Mouse (Mus musculus): Measurements from ENCODE around the gene Ak5. TPM values are rescaled to one million over a fixed set of nuclear protein-coding genes. Genes with fewer than 3 reads are reported as not detected.
"Not testable (repeated sequence)": the region's sequence is repeated elsewhere in the genome, so short reads cannot be mapped to it uniquely, and the experiment has no call there.

Ak5 gene
- polyA plus RNA-seq, 1 experiment from 2014 or later = 3.1 TPM

DNA sequence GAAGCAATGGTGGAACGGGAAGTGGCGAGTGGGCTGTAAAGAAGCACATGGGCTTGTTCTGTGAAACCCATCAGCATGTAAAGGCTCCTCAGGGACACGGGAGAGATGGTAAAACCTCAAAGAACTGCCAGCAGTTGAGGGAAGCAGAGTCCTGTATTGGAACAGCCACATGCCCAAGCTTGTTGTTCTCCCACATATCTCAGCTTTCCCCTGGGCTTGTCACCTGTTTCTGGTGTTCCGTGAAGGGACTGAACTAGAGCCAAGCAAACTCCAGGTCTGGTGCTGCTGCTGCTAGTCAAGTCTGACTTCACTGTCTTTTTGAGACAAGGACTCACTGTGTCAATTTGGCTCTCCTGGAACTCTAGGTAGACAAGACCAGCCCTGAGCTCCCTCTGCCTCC, 200.8 kb downstream of the Ak5 start:
- Histone ChIP-seq H3K36me3 (no peaks in the 10 kb centered on the region), H3K9ac (no peak overlapping the region), H3K4me1 (no peaks in the 10 kb centered on the region), H3K27ac (no peak overlapping the region), H3K4me2 (no peak overlapping the region), H3K9me3 (no peaks in the 10 kb centered on the region), H3K27me3 (replicated peaks) (no peaks in the 10 kb centered on the region), H3K4me3 (replicated peaks) (no peak overlapping the region)
- no peak for ATAC-seq (ENCODE audit: insufficient read depth, low FRiP score, low read depth)
- WGBS = 74% methylated on average over 4 of the region's 4 CpGs

DNA sequence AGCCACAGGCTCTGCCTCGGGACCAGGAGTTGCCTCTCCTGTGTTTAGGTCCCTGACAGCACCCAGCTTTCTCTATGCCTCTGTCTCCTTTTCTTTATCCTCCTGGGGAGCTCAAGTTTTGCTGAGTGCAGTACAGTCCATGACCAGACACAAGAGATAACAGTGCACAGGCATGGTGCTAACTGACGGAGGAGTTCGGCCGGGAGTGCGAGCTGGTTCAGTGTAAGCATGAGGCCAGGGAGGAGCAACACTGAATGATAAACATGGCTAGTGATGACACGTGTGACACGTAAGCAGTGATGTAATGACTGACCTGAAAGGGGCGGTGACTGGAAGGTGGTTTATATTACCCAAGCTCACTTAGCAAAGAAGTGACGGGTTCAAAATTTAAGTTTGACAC, 201.3 kb downstream of the Ak5 start:
- H3K27ac ChIP-seq = no peak overlapping the region
- H3K36me3 ChIP-seq = no peaks in the 10 kb centered on the region
- H3K9ac ChIP-seq = no peak overlapping the region
- no peaks in the 10 kb centered on the region for H3K4me1 ChIP-seq
- no peak overlapping the region for H3K4me3 ChIP-seq (replicated peaks)
- no peak overlapping the region for H3K4me2 ChIP-seq
- H3K27me3 ChIP-seq (replicated peaks) = no peaks in the 10 kb centered on the region
- ATAC-seq (ENCODE audit: insufficient read depth, low FRiP score, low read depth) = no peak; the same call in 1 of the 2 replicates
- 83% methylated on average over 9 of the region's 9 CpGs for WGBS
- no peaks in the 10 kb centered on the region for H3K9me3 ChIP-seq

DNA sequence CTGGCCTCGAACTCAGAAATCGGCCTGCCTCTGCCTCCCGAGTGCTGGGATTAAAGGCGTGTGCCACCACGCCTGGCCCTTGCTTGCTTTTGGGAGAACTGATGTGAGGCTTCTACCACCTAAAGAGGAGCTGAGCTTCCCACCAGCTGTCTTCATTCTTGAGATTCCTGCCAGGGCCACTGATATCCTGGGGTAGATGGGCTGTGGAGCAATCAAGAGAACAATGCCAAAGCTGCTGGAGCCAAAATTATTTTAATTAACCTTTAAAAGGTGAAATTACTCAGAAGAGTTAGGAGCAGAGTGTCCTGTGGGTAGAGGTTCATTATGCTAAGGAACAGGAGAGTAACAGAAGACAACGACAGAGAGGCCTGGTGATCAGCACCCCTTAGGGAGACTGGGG, 202.8 kb downstream of the Ak5 start:
- H3K4me1 ChIP-seq = no peaks in the 10 kb centered on the region
- H3K9ac ChIP-seq = no peak overlapping the region
- H3K36me3 ChIP-seq = peaks cover 8% of the 10 kb centered on the region; the same call in 1 of the 2 replicates
- H3K4me3 ChIP-seq (replicated peaks) = no peak overlapping the region
- 84% methylated on average over 6 of the region's 6 CpGs for WGBS
- H3K27me3 ChIP-seq (replicated peaks) = no peaks in the 10 kb centered on the region
- ATAC-seq (ENCODE audit: insufficient read depth, low FRiP score, low read depth) = no peak
- no peak overlapping the region for H3K27ac ChIP-seq
- no peaks in the 10 kb centered on the region for H3K9me3 ChIP-seq
- no peak overlapping the region for H3K4me2 ChIP-seq

DNA sequence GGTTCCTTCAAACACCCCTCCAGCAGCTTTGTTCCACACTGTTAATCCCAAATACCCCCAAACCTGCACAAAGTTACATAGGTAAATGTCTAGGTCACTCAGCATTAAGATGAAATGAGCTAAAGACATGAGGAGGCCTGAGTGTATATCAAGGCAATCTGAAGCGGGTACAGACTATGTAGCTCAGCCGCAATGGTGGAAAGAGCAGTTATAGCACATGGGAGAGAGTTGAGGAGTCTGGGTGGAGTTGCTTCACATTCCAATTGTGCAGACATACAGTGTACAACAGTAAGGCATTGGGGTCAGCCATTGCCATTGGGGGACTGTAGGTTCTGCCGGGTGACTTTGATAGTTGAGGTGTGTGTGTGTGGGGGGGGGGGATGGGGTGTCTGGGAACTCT, 203.7 kb downstream of the Ak5 start:
- Histone ChIP-seq H3K27me3 (replicated peaks) (no peaks in the 10 kb centered on the region), H3K9me3 (no peaks in the 10 kb centered on the region), H3K36me3 (peaks cover 10% of the 10 kb centered on the region; the same call in 1 of the 2 replicates), H3K9ac (no peak overlapping the region), H3K4me3 (replicated peaks) (no peak overlapping the region), H3K27ac (no peak overlapping the region), H3K4me1 (no peaks in the 10 kb centered on the region), H3K4me2 (no peak overlapping the region)
- 91% methylated on average over 3 of the region's 3 CpGs for WGBS
- ATAC-seq (ENCODE audit: insufficient read depth, low FRiP score, low read depth) = no peak

DNA sequence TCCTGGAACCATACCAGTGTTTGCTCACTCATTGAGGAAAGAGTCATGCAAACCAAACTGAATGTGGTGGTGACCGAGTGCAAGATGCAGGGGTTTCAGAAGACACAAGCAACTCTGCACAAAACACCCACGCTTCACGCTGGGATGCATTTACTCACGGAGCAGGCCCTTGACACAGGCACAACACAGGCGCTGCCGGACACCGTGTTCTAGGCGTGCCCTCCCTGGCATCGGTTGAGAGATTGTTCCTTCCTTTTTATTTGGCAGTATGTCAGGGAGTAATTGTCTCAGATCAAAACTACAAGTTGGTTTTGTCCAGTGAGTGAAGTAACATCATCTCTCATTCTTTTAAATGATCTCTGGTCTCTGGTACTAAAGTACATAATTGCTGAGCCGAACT, 205.3 kb downstream of the Ak5 start:
- H3K4me3 ChIP-seq (replicated peaks) = no peak overlapping the region
- no peak for ATAC-seq (ENCODE audit: insufficient read depth, low FRiP score, low read depth)
- no peaks in the 10 kb centered on the region for H3K9me3 ChIP-seq
- H3K36me3 ChIP-seq = peaks cover 10% of the 10 kb centered on the region; the same call in 1 of the 2 replicates
- no peaks in the 10 kb centered on the region for H3K4me1 ChIP-seq
- H3K27me3 ChIP-seq (replicated peaks) = no peaks in the 10 kb centered on the region
- H3K4me2 ChIP-seq = no peak overlapping the region
- WGBS = 92% methylated on average over 10 of the region's 10 CpGs
- H3K27ac ChIP-seq = no peak overlapping the region
- H3K9ac ChIP-seq = no peak overlapping the region

DNA sequence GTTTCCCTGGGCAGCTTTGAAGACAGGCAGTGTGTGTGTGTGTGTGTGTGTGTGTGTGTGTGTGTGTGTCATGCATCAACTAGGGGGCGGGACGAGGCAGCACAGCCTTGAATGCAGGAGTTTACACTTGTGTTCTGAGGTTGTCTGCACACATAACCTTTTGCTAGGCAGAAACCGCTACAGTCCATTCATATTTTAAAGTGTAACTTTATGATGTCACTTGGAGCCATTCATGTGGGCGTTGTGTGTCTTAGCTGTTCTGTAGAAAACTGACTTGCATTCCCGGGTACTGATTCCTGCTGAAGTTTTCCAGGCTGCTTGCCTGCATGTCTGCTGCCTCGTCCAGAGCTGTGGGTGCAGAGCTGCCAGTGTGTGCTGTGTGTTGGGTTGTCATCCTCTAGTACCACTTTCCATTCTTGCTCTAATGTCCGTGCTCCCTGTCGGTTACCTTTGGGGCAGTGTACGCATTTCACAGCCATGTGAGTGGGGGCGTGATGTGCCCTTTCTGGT, 206.1 kb downstream of the Ak5 start:
- Histone ChIP-seq H3K4me3 (replicated peaks) (no peak overlapping the region), H3K9ac (no peak overlapping the region), H3K27me3 (replicated peaks) (no peaks in the 10 kb centered on the region), H3K27ac (no peak overlapping the region), H3K4me1 (no peaks in the 10 kb centered on the region), H3K4me2 (no peak overlapping the region), H3K9me3 (no peaks in the 10 kb centered on the region), H3K36me3 (peaks cover 17% of the 10 kb centered on the region)
- ATAC-seq (ENCODE audit: insufficient read depth, low FRiP score, low read depth) = no peak
- WGBS = 80% methylated on average over 10 of the region's 10 CpGs

DNA sequence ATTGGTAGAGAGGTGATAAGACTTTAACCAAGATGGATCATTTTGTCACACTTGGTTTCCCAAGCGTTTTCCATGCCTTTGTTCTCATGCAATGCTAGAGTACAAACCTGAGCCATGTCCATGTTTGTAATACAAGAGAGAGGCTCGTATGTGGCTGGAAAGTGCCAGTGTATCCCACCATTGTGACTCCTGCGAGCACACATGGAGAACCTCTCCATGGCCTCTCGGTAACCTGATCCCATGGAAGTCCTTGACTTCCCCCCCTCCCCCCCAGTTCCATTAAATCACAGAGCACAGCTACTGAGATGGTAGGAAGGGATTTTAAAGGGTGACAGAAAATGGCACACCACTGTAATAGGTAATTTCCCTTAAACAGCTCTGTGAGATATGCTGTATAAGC, 207.4 kb downstream of the Ak5 start:
- Histone ChIP-seq H3K27me3 (replicated peaks) (no peaks in the 10 kb centered on the region), H3K9ac (no peak overlapping the region), H3K4me2 (no peak overlapping the region), H3K9me3 (no peaks in the 10 kb centered on the region), H3K36me3 (peaks cover 25% of the 10 kb centered on the region), H3K4me1 (no peaks in the 10 kb centered on the region), H3K27ac (no peak overlapping the region), H3K4me3 (replicated peaks) (no peak overlapping the region)
- 35% methylated on average over 4 of the region's 4 CpGs for WGBS
- no peak for ATAC-seq (ENCODE audit: insufficient read depth, low FRiP score, low read depth)

DNA sequence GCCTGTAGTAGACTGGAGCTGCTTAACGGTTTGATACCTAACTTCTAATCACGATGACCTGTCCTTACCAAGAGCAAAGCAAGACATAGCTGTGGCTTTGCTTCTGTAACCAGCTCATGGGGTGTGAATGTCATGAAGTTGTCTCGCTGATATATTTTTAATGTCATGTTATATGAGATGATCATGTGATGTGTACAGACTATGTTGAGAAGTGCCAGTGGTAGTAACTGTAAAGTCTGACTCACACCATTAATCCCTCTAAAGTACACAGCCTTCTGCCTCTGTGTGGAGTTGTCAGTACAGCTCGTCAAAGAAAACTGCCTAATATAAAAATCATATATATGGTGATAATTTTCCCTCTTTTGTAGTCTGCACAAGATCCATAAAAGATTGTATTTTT, 209.3 kb downstream of the Ak5 start:
- WGBS = 78% methylated on average over 4 of the region's 4 CpGs
- H3K9me3 ChIP-seq; H3K4me3 ChIP-seq (replicated peaks); H3K27ac ChIP-seq; H3K4me2 ChIP-seq; ATAC-seq (ENCODE audit: insufficient read depth, low FRiP score, low read depth); H3K27me3 ChIP-seq (replicated peaks); H3K9ac ChIP-seq; H3K4me1 ChIP-seq: not testable (repeated sequence)
- H3K36me3 ChIP-seq = peaks cover 30% of the 10 kb centered on the region

DNA sequence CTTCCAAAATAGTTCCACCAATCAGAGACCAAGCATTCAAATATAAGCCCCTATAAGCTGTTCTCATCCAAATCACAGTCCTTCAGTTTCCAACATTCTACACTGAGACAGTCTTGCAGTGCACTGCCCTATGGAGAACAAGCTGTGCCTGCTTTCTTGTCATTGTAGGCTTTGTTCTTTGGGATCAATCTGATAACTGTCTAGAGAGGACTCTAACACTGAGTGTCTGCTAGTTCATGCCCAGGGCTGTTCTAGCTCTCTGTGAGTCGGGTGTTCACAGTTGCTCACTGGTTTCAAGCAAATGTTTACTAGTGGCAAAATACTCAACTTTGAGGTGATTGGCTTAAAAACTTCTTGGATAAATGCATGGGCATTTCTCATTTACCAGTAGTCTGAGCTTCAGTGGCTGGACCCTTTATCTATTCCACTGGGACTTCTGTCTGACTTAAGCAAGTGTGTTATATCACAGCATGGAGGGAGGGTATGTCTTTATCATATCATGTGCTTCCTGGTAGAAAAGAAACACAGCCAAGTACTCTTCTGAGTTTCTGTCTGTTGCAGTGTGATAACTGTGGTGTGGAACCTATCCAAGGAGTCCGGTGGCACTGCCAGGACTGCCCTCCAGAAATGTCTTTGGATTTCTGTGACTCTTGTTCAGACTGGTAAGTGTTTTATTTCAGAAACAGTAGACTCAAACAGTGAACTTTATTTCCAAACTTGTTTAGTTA, 210.7 kb downstream of the Ak5 start:
- H3K4me2 ChIP-seq = no peak overlapping the region
- WGBS = 82% methylated on average over 2 of the region's 2 CpGs
- H3K36me3 ChIP-seq = peaks cover 30% of the 10 kb centered on the region

DNA sequence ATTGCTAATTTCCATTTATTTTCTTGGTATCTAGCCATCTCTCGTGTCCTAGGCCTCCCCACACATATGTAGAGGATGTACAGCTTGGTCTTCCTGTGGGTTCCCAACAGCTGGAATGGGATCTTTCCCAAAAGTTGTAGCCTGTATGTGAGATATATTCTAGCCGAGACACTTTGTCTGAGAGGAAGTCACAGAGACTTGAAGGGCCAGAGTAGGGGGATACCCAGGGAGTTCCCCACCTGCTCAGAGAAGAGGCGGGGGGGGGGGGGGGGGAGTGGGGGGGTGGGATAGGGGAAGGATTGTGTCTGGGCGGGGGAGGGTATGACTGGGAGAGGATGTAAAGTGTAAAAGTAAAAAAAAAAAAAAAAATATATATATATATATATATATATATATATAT, 215.0 kb downstream of the Ak5 start:
- H3K4me2 ChIP-seq = no peak overlapping the region
- peaks cover 33% of the 10 kb centered on the region for H3K36me3 ChIP-seq
- no peak overlapping the region for H3K4me3 ChIP-seq (replicated peaks)
- no peaks in the 10 kb centered on the region for H3K4me1 ChIP-seq
- WGBS = 69% methylated on average over 4 of the region's 4 CpGs
- H3K9ac ChIP-seq = no peak overlapping the region
- no peak overlapping the region for H3K27ac ChIP-seq
- ATAC-seq (ENCODE audit: insufficient read depth, low FRiP score, low read depth) = no peak
- H3K9me3 ChIP-seq = no peaks in the 10 kb centered on the region
- no peaks in the 10 kb centered on the region for H3K27me3 ChIP-seq (replicated peaks)

More for the DNA sequence above, 210.7 kb downstream of the Ak5 start:
- Histone ChIP-seq H3K4me1 (no peaks in the 10 kb centered on the region), H3K9ac (no peak overlapping the region), H3K27me3 (replicated peaks) (no peaks in the 10 kb centered on the region), H3K4me3 (replicated peaks) (no peak overlapping the region), H3K27ac (no peak overlapping the region), H3K9me3 (no peaks in the 10 kb centered on the region)
- no peak for ATAC-seq (ENCODE audit: insufficient read depth, low FRiP score, low read depth)

DNA sequence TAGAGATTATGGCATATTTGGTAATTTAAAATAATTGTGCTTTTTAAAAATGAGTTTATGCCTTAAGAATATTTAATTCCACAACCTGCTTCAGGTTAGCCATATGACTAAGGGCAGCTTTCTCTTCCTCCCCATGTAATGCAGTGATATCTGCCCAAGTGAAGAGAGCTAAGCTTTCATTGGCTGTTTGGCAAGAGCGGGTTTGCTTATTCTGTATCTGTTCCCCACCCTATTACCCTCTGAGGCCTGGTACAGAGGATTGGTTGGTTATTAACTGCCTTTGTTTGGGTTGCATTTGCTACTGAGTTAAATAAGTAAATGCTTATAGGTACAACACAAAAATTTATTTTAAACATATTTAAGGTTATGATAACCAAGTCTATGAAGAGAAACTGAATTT, 221.2 kb downstream of the Ak5 start:
- Histone ChIP-seq H3K4me1 (no peaks in the 10 kb centered on the region), H3K27ac (no peak overlapping the region), H3K9ac (no peak overlapping the region), H3K4me2 (no peak overlapping the region), H3K9me3 (no peaks in the 10 kb centered on the region), H3K4me3 (replicated peaks) (no peak overlapping the region), H3K27me3 (replicated peaks) (no peaks in the 10 kb centered on the region), H3K36me3 (peaks cover 9% of the 10 kb centered on the region)
- 90% methylated on average over 1 of the region's 1 CpGs for WGBS
- no peak for ATAC-seq (ENCODE audit: insufficient read depth, low FRiP score, low read depth)

DNA sequence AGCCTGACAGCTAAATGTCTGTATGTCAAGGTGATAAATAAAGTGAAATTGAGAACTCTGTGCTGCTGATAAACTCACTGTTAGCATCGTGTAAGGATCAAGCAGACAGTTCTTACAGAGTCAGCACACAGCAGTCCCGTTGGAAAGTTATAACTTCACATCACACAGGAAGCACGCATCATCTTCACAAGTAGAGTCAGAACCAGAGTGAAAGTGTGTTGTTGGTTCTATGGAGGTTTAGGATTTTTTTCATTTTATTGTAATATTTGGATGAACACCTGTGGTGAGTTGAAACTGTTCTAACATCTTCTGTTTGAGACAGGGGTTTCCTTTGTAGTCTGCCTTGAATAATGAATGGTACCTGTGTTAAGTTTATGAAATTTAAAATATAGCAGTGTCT, 224.0 kb downstream of the Ak5 start:
- H3K27me3 ChIP-seq (replicated peaks) = no peaks in the 10 kb centered on the region
- H3K9ac ChIP-seq = no peak overlapping the region
- H3K4me3 ChIP-seq (replicated peaks) = no peak overlapping the region
- WGBS = 74% methylated on average over 3 of the region's 3 CpGs
- H3K36me3 ChIP-seq = no peaks in the 10 kb centered on the region
- no peak overlapping the region for H3K27ac ChIP-seq
- no peak for ATAC-seq (ENCODE audit: insufficient read depth, low FRiP score, low read depth)
- no peaks in the 10 kb centered on the region for H3K4me1 ChIP-seq
- H3K9me3 ChIP-seq = no peaks in the 10 kb centered on the region
- H3K4me2 ChIP-seq = no peak overlapping the region

DNA sequence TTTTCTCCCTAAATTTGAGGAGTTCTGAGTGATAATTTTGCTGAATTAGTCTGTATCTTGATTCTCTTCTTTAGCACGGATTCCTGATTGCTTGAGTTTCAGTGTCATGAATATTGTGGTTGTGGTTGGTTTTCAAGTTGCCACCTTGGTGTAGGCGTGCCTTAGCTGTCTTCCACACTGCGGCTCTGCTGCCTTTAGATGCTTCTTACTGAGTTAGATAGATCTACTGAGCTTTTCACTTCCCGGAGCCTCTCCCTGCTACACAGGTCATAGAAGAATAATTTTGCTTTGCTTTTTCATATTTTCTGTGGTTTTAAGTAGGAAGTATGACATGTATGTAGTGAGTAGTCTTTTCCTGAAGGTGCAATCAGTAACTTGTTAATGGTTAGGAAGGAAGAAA, 225.4 kb downstream of the Ak5 start:
- H3K4me3 ChIP-seq (replicated peaks) = no peak overlapping the region

More for the DNA sequence above, 225.4 kb downstream of the Ak5 start:
- WGBS = 86% methylated on average over 4 of the region's 4 CpGs
- Histone ChIP-seq H3K9me3 (no peaks in the 10 kb centered on the region), H3K36me3 (no peaks in the 10 kb centered on the region), H3K9ac (no peak overlapping the region), H3K27me3 (replicated peaks) (no peaks in the 10 kb centered on the region), H3K27ac (no peak overlapping the region), H3K4me2 (no peak overlapping the region), H3K4me1 (no peaks in the 10 kb centered on the region)
- no peak for ATAC-seq (ENCODE audit: insufficient read depth, low FRiP score, low read depth)

Measured in stomach, embryonic 15.5 days (tissue).